Mouse (Mus musculus): ENCODE measurements around the gene Csk.

Gene Csk

DNA sequence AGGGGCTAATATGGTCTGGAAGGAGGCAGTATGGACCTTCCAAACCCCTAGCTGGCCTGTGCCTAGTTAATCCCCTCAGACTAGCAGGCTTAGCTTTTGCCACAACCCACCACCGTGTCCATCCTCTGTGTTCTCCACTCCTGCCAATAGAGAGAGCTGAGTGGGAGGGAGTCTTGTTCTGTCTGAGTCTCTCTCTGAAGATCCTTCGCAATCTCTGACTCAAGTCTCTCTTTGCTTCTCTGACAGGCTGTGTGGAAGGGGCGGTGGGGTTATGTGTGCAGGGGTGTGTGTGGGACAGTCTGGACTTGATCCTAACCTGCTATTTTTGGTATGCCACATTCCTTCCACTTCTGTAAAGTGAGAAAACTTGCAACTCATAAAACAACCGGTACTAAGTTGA, 48.6 kb downstream of the Csk start:
- 47% methylated on average over 4 of the region's 4 CpGs for WGBS

- 53% methylated on average over 8 of the region's 8 CpGs for WGBS
Measured at GRCm38 (mm10) chr9:57602098-57602497, 51.3 kb downstream of the Csk start.

- 17% methylated on average over 2 of the region's 2 CpGs for WGBS
Measured at GRCm38 (mm10) chr9:57601353-57601706, 52.1 kb downstream of the Csk start.

DNA sequence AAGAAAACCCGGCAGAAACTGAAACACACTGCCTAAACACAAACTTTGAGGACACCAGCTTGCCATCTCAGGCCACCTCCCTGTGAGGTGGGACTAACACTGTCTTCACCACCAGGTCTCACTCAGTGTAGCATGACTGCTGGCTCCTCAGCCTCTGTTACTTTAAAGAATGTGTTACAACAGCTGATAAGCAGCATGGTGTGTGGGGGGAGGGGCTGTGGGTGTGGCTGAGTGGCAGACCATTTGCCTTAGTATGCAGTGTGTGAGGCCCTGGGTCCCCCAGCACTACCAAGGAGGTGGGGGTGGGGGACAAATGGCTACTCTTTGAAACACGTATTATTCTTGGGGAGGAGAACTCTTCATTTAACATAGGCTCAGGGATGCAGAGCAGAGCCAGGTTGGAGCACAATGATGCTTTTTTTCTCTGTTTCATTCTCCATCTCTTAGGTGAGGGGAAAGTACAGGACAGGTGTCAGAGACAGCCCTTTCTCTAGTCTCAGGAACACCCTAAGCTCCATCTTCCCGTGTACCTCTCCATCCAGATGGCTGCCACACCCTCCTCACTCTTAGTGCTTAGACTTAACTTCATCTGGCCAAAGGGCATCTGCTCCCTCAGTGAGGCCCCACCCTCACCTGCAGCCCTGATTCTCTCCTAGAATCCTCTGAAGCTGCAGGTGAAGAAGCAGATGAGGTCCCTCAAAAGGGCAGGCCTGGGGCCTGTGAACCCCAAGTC, 52.6 kb downstream of the Csk start:
- 50% methylated on average over 3 of the region's 3 CpGs for WGBS

DNA sequence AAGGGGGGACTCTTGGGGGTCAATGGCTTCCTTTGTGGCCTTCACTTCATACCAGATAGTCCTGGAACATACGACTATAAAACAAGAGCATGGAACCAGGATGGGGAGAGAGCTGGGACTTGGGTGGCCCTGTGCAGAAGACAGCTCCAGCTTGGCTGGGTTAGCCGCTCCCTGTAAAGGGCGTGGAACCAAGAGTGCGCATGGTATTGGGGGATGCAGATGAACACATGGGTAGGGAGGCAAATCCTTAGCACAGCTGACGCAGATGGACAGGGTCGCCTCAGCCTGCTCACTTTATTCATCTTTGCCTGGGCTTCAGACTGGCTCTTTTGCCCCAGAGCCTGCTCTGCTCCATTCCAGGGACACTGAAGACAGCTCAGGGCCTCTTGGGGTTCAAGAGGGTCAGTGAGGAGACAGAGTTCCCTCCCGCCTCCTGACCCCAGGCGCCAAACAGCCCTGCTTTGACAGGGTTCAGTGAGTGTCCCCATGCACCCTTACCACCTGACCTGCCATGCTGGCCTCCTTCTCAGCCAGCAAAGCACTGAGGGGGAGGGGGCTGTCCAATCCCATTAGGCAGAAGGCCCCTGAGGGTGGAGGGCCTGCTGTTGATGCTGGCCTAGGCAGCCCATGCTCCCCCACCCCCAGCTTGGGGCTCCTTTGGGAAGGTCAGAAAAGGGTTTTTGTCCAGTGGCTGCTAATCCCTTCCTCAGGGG, 54.4 kb downstream of the Csk start:
- WGBS = 75% methylated on average over 8 of the region's 8 CpGs

DNA sequence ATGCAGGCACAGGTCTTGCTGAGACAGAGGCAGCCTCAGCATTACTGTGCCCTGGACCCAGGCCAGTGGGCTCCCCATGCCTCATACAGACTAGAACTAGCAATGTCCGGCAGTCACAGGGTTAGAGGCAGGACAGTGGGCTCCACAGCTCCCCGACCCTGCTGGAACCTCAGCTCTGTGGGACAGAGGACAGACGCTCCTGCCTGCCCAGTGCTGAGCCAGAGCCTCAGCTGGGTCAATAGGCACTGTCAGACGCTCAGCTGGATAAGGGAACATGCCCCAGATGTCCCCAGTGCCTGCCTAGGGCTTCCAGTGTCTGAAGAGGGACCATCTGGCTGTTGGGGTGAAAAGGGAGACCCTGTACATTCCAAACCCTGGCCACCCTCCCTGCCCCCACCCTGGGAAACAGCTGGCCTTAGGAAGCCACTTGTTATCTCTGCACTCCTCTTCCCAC, 55.5 kb downstream of the Csk start:
- 51% methylated on average over 4 of the region's 4 CpGs for WGBS

DNA sequence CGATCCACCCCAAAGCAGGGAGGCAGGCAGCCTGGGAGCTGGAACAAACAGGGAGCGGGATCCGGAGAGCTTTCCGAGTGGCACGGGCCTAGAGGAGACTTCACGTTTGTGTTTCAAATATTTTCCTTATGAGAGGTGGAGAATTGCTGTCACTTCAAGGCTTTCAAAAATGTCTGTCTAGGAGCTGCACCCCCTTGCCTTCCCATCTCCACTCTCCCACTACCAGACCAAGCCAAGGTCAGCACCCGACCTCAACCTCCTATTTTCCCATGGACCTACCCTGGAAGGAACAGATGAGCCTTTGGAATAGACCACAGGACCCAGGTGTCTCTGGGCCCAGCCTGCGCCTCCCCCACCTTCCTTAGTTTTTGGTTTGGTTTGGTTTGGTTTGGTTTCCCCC, 56.2 kb downstream of the Csk start:
- WGBS = 89% methylated on average over 8 of the region's 8 CpGs

DNA sequence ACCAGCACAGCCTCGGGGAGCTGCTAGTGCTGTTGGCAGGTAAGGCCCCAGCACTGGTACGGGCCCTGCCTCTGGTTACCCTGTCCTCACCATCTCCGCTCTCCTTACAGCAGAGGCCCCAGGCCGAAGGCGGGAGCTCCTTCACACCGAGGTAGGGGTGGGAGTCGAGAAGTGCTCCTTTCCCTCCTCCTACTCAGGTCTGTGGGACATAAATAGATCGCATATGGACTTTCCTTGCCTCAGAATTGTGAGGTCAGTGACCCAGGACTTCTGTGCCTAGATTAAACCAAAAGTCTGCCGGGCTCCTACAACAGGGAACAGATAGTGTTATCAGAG, 59.3 kb downstream of the Csk start:
- 72% methylated on average over 9 of the region's 9 CpGs for WGBS

DNA sequence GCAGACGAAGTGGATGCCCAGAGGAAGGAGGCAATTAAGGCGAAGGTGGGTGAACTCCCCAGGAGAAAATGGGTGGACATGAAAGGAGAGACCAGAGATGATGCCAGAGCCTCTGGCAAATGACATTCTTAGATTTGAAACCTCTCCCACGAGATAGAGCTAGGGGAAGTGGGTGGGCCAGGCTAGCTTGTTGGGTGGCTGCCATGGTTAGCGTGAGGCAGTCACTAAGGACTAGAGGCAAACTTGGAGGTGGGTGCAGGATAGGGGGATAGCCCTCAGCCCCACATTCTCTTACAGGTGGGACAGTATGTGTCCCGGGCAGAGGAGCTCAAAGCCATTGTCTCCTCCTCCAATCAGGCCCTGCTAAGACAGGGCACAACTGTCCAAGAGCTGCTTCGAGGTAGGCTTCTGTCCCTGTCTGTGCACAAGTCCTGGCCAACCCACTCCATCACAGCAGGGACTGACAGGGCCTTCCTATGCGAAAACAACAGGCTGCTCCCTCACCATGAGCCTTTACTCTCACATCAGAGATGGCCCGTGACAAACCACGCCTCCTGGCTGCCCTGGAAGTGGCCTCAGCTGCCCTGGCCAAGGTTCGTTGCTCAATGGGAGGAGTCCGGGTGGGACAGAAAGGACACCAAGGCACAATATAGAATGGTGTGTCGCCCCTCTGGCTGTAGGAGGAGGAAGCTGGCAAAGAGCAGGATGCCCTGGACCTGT, 59.8 kb downstream of the Csk start:
- 52% methylated on average over 12 of the region's 12 CpGs for WGBS

DNA sequence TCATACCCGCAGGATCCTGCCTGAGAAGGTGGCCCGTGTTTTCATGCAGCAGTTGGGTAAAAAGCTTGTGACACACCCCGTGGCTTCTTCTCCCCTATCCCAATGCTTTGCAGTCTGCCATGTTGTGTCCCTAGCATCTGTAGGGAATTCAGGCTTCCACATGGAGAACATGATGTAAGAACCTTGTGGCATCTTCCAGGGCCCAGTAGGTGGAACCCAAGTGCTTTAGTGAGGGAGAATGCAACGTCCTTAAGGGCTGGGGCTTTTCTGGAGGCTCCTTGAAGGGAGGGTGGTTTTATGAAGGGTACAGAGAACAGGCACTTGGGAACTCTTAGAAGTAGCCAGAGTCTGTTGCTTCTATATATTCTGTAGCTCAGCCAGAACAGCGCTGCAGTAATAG, 62.7 kb downstream of the Csk start:
- WGBS = 31% methylated on average over 5 of the region's 5 CpGs

DNA sequence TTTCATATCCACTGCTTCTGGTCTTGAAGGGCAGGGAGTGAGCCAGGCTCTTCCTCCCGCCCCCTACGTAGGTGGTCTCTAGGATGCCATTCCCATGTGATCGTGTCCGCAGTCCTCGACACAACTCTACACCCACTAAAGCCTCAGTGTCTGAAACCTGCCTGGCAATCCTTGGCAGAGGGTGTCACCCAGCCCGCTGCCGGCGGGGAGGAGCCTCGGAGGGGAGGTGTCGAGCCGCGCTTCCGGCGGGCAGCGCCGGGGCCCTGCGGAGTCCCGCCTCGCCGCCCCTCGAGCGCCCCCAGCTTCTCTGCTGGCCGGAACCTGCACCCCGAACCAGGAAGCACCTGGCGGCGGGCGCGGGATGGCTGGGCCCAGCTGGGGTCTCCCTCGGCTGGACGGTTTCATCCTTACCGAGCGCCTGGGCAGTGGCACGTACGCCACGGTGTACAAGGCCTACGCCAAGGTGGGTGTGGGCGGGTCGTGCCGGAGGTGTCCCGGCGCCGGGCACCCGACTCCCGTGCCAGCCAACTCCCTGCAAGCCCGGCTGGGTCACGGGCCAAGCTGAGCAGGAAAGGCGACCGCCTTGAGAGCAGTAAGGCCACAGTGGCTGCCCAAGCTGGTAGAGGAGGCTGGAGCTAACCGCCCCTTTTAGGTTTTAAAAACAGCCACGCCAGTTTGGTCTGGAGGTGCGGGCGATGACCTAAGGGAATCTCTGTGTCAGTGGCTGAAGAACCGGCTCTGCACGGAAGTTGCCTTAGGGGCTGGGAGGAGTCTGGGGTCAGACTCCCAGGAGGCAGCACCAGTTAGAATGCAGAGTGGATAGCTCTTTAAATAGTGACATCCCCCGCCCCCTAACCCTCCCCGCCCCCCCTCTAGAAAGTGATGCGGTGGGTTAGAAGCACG, 64.0 kb downstream of the Csk start, which contains the start of gene Ulk3:
Gene Ulk3 (plus strand): TSS at position 229 of the 903 bp plus-strand sequence.
- under 1% methylated on average over 58 of the region's 58 CpGs for WGBS

DNA sequence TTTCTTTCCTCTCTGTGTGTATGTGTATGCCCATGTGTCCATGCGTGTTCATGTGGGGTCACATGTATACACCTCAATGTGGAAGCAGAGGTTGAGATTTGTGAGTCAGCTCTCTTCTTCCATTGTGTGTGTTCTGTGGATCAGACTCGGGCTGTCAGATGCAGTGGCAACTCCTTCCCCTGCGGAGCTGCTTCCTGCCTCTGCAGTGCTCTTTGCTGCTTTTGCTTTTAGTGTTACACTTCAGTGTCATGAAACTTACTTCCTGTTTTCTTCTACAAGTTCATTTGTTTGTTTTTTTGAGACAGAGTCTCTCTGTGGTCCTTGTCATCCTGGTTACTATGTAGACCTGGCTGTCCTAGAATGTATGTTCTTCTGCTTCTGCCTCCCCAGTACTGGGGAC, 68.4 kb downstream of the Csk start:
- 81% methylated on average over 3 of the region's 3 CpGs for WGBS

DNA sequence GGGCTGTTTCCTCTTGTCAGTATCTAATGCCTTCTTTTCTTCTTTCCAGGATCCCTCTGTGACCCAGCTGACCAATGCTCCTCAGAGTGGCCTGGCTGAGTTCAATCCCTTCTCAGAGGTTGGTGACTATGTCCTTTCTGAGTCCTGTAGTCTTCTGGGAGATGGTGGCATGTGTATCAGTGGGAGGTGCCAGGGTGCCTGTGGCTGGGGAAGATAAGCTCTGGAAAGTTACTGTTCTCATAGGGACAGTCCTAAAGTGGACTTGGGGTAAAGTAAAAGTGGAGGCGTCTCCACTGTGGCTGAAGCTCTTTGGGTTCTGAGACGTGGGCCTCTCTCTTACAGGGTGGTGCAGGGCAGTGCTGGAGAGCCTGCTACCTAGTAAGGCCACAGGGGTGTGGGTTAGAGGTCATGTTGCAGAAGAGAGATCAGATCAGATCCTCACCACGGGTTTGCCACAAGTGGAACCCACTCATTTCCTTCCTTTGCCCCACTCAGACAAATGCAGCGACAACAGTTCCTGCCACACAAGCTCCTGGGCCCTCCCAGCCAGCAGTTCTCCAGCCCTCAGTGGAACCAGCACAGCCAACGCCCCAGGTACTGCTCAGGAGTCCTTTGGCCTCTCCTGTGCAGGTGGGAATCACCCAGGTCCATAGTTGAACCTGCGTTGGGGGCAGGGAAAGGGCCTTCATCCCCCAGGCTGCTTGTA, 76.1 kb downstream of the Csk start:
- 86% methylated on average over 6 of the region's 6 CpGs for WGBS

Data from cerebral cortex, adult 2 months (tissue).